Mouse (Mus musculus) left cerebral cortex, postnatal 36 days (tissue): ENCODE measurements around the gene Prdm5. TPM values are rescaled to one million over a fixed set of nuclear protein-coding genes. Genes with fewer than 3 reads are reported as not detected.

ENCODE experiments used
- DNase-seq, 2 experiments: peaks; one replicate each; pipeline ENCODE4 v3.0.0; 2021 to 2022; ENCODE audit warnings: low spot score in 2 of 2, mixed read lengths in 1 of 2
- intact Hi-C: fragments of 180-260 bp; cut with DNase I; formaldehyde crosslinking; loops from one replicate; pipeline ENCODE4 v1.15.1; 2025
- total RNA-seq, 2 experiments: library from RNA; stranded (reverse); gene quantifications; 2 replicates each; pipeline ENCODE4 v1.2.3; 2021

Prdm5 gene
- total RNA-seq, 2 experiments from 2014 or later, result 3.9 to 4.8 TPM

GRCm38 (mm10) chr6:65818039-65818747 is 39.4 kb downstream of the Prdm5 start:
- no peak for DNase-seq
- intact Hi-C loops, result no loop called here

GRCm38 (mm10) chr6:65828656-65829055 is 49.9 kb downstream of the Prdm5 start:
- intact Hi-C loops, result no loop called here

GRCm38 (mm10) chr6:65831443-65831842 is 52.7 kb downstream of the Prdm5 start:
- no peak for DNase-seq
- intact Hi-C loops, result no loop called here

More at GRCm38 (mm10) chr6:65828656-65829055, 49.9 kb downstream of the Prdm5 start:
- DNase-seq, result no peak

DNA sequence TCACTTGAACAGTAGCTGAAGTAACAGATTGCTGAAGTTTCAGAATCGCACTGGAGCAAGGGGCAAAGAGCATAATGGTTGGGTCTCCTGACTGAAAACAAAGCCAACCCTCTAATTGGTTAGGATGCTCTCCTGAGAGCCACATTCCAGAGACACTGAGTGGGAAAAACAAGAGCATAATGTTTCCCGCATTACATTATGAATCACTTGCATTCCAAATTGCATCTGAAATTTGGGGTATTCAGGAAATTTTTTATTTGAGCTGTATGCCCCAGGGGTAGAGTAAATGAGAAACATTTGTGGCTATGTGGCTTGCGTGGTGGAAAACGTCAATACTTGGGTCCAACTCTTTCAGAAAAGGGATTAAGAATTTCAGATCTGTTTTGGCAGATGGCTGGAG is 55.2 kb downstream of the Prdm5 start:
- intact Hi-C loops, result no loop called here

GRCm38 (mm10) chr6:65842579-65842978 is 63.8 kb downstream of the Prdm5 start:
- intact Hi-C loops, result no loop called here
- DNase-seq, result no peak

More for the DNA sequence above, 55.2 kb downstream of the Prdm5 start:
- DNase-seq, result no peak

DNA sequence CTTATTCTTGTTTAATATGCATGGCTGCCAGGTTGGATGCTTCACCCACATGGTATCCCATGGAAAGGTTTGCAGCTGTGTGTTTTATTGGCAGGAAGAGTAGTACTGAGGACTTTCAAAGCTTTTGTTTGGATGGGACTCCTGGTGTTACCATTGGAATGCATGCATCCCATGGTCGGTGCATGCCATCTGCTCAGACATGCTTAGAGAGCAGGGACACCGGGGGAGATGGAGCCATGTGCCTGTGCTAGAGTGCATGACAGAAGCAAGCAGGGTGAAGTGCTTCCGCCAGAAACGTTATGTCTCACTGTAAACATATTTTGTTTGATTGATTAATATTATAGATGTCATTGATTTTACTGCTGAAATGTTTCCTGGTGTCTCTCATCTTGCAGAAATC is 70.3 kb downstream of the Prdm5 start:
- intact Hi-C loops, result no loop called here
- no peak for DNase-seq

- DNase-seq, result no peak
- intact Hi-C loops, result no loop called here
Measured at GRCm38 (mm10) chr6:65849687-65850086, 70.9 kb downstream of the Prdm5 start.

DNA sequence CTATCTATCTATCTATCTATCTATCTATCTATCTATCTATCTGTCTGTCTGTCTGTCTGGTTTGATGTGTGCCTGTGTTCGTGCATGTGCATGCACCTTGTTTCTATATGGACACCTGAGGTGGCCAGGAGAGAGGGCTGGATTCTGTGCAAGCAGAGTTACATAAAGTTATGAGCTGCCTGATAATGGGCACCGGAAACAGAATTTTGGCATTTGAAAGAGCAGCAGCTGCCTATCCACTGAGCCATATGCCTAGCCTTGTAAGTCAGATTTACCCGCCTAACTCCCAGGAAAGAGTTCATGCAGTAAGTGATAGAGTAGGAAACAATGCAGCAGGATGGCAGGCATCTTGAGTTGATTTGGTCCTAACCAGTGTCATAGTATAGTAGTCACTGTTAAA is 71.4 kb downstream of the Prdm5 start:
- intact Hi-C loops, result no loop called here

GRCm38 (mm10) chr6:65854020-65854419 is 75.2 kb downstream of the Prdm5 start:
- DNase-seq, result no peak
- intact Hi-C loops, result no loop called here

More for the DNA sequence above, 71.4 kb downstream of the Prdm5 start:
- no peak for DNase-seq

GRCm38 (mm10) chr6:65854585-65854984 is 75.8 kb downstream of the Prdm5 start:
- no peak for DNase-seq
- intact Hi-C loops, result no loop called here

DNA sequence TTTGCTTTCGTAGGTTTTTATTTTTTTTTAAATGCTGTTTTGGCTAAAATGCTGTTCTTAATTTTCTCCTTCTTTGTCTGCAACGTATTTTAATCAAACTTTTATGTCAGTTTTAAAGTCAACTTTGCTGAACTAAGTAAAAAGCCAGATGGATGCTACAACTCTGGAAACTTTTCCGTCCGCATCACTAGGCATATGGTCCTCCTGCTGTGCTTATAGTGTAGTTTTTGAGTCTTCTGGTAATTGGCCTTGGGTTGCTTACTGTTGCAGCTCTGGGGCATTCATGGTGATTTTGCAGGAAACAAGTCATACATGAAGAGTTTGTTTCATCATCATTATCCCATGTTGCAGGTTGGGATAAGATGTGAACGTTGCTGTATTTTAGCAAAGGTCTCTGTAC is 81.8 kb downstream of the Prdm5 start:
- intact Hi-C loops, result loop anchor here (10.0 kb wide), 1 partner anchor 604 kb away; no protein-coding TSS in a partner anchor
- no peak for DNase-seq

DNA sequence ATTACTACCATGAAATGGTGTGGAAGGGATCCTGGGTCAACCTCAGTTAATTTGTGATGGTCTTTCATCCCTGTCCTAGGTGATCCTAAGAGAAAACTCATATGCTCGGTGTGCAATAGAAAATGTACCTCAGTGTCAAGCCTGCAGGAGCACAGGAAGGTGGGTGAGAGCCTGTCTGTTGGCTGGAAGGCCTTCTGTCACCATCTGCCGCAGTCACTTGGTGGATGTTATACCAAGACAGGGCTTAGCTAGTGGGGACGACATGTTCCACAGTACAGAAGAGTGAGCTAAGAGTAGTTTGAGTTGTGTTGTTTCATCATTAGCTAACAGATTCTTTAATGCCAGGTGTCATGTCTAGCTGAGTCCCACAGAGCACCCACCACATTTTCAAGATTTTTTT is 84.0 kb downstream of the Prdm5 start:
- DNase-seq, result no peak
- intact Hi-C loops, result loop anchor here (10.0 kb wide), 1 partner anchor 602 kb away; no protein-coding TSS in a partner anchor

GRCm38 (mm10) chr6:65864233-65864632 is 85.4 kb downstream of the Prdm5 start:
- intact Hi-C loops, result loop anchor here (10.0 kb wide), 1 partner anchor 601 kb away; no protein-coding TSS in a partner anchor
- no peak for DNase-seq

DNA sequence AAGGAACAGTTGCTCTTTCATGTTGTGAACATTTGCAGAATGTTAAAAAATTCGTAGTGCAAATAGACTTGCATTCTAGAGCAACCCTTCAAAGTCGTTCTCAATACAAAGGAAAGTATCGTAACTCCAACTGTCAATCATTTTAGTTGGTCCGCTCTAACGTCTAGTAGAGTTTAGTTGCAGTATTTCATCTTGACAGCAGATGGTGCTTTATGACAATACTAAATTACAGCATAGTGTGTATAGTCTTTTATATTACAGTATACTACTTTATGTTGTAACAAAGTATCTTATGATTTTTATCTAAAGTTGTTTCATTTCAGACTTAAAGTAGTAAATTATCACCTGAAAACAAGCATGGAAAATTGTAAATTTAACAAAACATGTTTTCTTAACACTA is 86.1 kb downstream of the Prdm5 start:
- DNase-seq, result no peak
- intact Hi-C loops, result loop anchor here (10.0 kb wide), 1 partner anchor 600 kb away; no protein-coding TSS in a partner anchor

DNA sequence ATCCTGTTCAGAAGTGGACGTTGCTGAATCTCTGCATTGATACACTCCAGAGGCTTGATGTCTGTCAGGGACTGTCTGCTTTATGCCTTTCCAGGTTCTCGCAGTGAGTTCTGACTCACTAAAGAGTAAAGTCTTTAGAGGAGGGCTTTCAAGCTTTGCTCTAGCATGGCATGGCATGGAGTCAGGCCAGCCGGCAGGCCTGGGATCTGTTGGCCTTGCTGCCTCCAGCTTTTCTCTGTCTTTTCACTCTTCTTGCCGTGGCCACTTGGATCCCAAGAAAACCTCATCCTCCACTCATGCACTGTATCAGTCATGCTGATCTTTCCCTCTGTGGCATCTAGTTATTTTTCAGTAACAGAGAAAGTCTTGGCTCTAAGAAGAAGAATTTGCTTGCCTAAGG is 87.1 kb downstream of the Prdm5 start:
- intact Hi-C loops, result loop anchor here (10.0 kb wide), 1 partner anchor 599 kb away; no protein-coding TSS in a partner anchor
- DNase-seq, result no peak

GRCm38 (mm10) chr6:65871754-65872278 is 93.0 kb downstream of the Prdm5 start:
- intact Hi-C loops, result no loop called here
- no peak for DNase-seq

DNA sequence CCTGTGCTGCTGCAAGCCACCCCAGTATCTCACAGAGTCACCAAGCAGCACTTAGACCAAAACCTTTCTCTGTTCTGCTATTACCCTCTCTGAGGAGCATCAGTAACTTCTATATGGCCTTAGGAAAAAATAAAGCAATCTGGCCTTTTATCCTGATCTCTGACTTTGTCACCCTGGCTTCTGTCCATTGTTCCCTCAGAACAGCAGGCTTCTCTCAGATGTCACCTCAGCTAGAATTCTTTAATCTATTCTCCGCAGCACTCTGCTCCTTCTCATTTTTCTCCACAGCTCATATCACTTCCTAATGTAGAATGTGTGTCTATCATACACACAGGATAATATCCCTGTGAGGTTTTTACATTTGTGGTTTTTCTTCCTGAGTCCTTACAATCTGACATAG is 99.5 kb downstream of the Prdm5 start:
- no peak for DNase-seq
- intact Hi-C loops, result no loop called here

DNA sequence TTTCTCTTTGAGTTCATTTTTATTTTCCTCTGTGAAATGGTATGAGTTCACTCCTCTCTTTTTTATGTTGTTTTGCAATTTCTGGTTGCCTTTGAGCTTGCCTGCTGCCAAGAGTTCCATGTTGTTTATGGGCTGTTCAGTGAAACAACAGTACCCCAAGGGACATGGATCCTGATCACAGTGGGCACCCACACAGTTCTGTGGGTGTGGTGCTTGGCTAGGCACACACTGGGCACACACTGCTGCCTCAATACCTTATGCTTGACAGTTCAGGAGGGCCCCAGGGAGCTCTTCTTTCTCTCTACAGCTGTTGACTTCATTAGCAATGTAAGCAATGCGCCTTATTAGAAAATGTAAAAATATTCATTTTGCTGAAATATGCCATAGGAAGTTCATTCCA is 110.0 kb downstream of the Prdm5 start:
- DNase-seq, result no peak
- intact Hi-C loops, result no loop called here

DNA sequence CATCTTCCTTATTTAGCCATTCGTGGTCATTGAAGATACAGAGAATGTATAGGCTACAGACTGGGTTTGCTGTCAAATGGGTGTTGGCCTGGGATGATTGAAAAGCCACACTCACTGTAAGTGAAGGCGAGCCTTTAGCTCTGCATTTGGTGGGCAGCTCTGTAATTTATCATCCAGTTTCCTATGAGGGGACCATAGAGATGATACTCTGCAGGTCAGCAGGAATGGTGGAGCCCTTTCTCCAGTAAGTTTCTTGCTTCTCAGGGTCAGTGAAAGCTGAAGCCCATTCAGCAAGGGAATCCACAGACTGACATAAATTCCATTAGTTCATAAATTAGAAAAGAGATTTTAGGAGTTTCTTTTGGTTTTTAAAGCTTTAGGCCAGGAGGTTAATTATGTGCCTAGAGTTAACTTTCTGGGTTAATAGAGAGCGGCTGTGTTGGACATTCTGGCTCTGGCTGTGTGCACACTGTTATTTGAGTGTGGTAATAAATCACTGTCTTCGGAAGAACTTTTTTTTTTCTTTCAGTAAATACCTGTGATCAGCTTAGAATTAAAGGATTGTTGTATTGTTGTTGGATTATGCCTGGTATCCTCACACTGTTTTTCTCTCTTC is 113.4 kb downstream of the Prdm5 start:
- intact Hi-C loops, result no loop called here
- DNase-seq, result no peak

- DNase-seq, result no peak
- intact Hi-C loops, result no loop called here
Measured at GRCm38 (mm10) chr6:65906657-65907182, 127.9 kb downstream of the Prdm5 start.

DNA sequence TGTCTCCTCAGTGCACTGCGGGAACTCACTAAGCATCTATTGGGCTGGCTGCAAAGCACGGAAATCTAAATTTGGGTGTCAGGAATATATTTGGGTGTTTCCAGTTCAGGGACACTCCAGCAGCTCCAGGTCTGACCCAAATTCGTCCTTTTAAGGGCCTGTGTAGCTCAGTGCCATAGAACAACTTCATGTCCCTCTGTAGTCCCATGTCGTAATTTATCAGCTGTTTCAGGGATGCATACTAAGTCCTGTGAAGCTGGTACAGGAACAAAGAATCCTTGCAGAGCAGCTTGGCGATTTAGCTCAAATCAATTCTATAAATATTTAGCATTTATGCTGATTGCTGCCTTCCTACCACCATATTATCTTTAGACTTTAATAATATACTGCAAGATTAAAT is 136.6 kb downstream of the Prdm5 start:
- intact Hi-C loops, result no loop called here
- peak in 1 of 2 experiments; percentile 4 for DNase-seq
